Mouse (Mus musculus): ENCODE measurements at regions not wholly inside any gene's neighbourhood (a gene's known extent, or its start where the extent isn't known, plus 50 kb on each side); places are given as distances from the start of the nearest gene placed in this dataset.

- no peaks in the 10 kb centered on the region for H3K9me3 ChIP-seq (ENCODE audit: control insufficient read depth, low read length)
- WGBS: 46% methylated on average over 5 of the region's 5 CpGs
- no peak overlapping the region for H3K9ac ChIP-seq (ENCODE audit: low read depth, low read length)
- H3K27me3 ChIP-seq (ENCODE audit: control insufficient read depth, insufficient read depth, low read length): no peaks in the 10 kb centered on the region
- no peaks in the 10 kb centered on the region for H3K36me3 ChIP-seq (ENCODE audit: control insufficient read depth, insufficient read depth, low read length)
- no peaks in the 10 kb centered on the region for H3K4me1 ChIP-seq (ENCODE audit: control insufficient read depth, insufficient read depth, low read length)
- ATAC-seq (ENCODE audit: low FRiP score, low TSS enrichment): peak; percentile 80
- H3K4me3 ChIP-seq (ENCODE audit: low read length): no peak overlapping the region
- no peak overlapping the region for H3K27ac ChIP-seq (ENCODE audit: low read depth, low read length)
- H3K4me2 ChIP-seq (replicated peaks; ENCODE audit: low read depth, low read length): no peak overlapping the region
Observed at GRCm38 (mm10) chr15:18189622-18190308, 629.0 kb upstream of the Cdh10 start.

- WGBS: 92% methylated on average over 1 of the region's 1 CpGs
Observed at GRCm38 (mm10) chr15:18190490-18190889, 628.3 kb upstream of the Cdh10 start.

GRCm38 (mm10) chr15:18211102-18211501 is 607.6 kb upstream of the Cdh10 start:
- no peak for ATAC-seq (ENCODE audit: low FRiP score, low TSS enrichment)
- 87% methylated on average over 2 of the region's 2 CpGs for WGBS
- no peaks in the 10 kb centered on the region for H3K36me3 ChIP-seq (ENCODE audit: control insufficient read depth, insufficient read depth, low read length)
- no peak overlapping the region for H3K9ac ChIP-seq (ENCODE audit: low read depth, low read length)
- no peaks in the 10 kb centered on the region for H3K4me1 ChIP-seq (ENCODE audit: control insufficient read depth, insufficient read depth, low read length)
- no peak overlapping the region for H3K4me3 ChIP-seq (ENCODE audit: low read length)
- no peaks in the 10 kb centered on the region for H3K9me3 ChIP-seq (ENCODE audit: control insufficient read depth, low read length)
- H3K4me2 ChIP-seq (replicated peaks; ENCODE audit: low read depth, low read length): no peak overlapping the region
- H3K27me3 ChIP-seq (ENCODE audit: control insufficient read depth, insufficient read depth, low read length): no peaks in the 10 kb centered on the region
- no peak overlapping the region for H3K27ac ChIP-seq (ENCODE audit: low read depth, low read length)

More at GRCm38 (mm10) chr15:18190490-18190889, 628.3 kb upstream of the Cdh10 start:
- ATAC-seq (ENCODE audit: low FRiP score, low TSS enrichment): no peak
- Histone ChIP-seq H3K9me3 (ENCODE audit: control insufficient read depth, low read length) (no peaks in the 10 kb centered on the region), H3K4me3 (ENCODE audit: low read length) (no peak overlapping the region), H3K9ac (ENCODE audit: low read depth, low read length) (no peak overlapping the region), H3K27me3 (ENCODE audit: control insufficient read depth, insufficient read depth, low read length) (no peaks in the 10 kb centered on the region), H3K36me3 (ENCODE audit: control insufficient read depth, insufficient read depth, low read length) (no peaks in the 10 kb centered on the region), H3K27ac (ENCODE audit: low read depth, low read length) (no peak overlapping the region), H3K4me2 (replicated peaks; ENCODE audit: low read depth, low read length) (no peak overlapping the region), H3K4me1 (ENCODE audit: control insufficient read depth, insufficient read depth, low read length) (no peaks in the 10 kb centered on the region)

- no peak overlapping the region for H3K9ac ChIP-seq (ENCODE audit: low read depth, low read length)
- no peak for ATAC-seq (ENCODE audit: low FRiP score, low TSS enrichment)
- H3K27ac ChIP-seq (ENCODE audit: low read depth, low read length): no peak overlapping the region
- no peak overlapping the region for H3K4me2 ChIP-seq (replicated peaks; ENCODE audit: low read depth, low read length)
- no peaks in the 10 kb centered on the region for H3K4me1 ChIP-seq (ENCODE audit: control insufficient read depth, insufficient read depth, low read length)
- no peaks in the 10 kb centered on the region for H3K9me3 ChIP-seq (ENCODE audit: control insufficient read depth, low read length)
- H3K4me3 ChIP-seq (ENCODE audit: low read length): no peak overlapping the region
- no peaks in the 10 kb centered on the region for H3K27me3 ChIP-seq (ENCODE audit: control insufficient read depth, insufficient read depth, low read length)
- no peaks in the 10 kb centered on the region for H3K36me3 ChIP-seq (ENCODE audit: control insufficient read depth, insufficient read depth, low read length)
Observed at GRCm38 (mm10) chr15:18219913-18220312, 598.8 kb upstream of the Cdh10 start.

Data from kidney, embryonic 14.5 days (tissue).